Mouse (Mus musculus): ENCODE data around the gene Nxpe5. TPM values are rescaled to one million over a fixed set of nuclear protein-coding genes. Genes with fewer than 3 reads are reported as not detected.

Nxpe5 gene
- polyA plus RNA-seq, 1 experiment from 2014 or later = not detected

- H3K4me1 ChIP-seq (ENCODE audit: control insufficient read depth, insufficient read depth, low read length) = peaks cover 39% of the 10 kb centered on the region
- H3K4me2 ChIP-seq (ENCODE audit: low read depth) = peak overlapping the region; percentile 58
- H3K9ac ChIP-seq (ENCODE audit: low read length) = peak overlapping the region; percentile 45
- H3K4me3 ChIP-seq (ENCODE audit: low read depth, low read length) = peak overlapping the region; percentile 29
- ATAC-seq (ENCODE audit: insufficient read depth, low FRiP score, low TSS enrichment) (no peak), DNase-seq (ENCODE audit: low spot score) (peak; percentile 42)
- 18% methylated on average over 41 of the region's 41 CpGs for WGBS
- no peaks in the 10 kb centered on the region for H3K9me3 ChIP-seq (ENCODE audit: control insufficient read depth, low read length)
- H3K36me3 ChIP-seq (ENCODE audit: control insufficient read depth, insufficient read depth, low read length) = peaks cover 4% of the 10 kb centered on the region
- H3K27ac ChIP-seq (ENCODE audit: low read depth, low read length) = peak overlapping the region; percentile 20; the same call in 1 of the 2 replicates
- H3K27me3 ChIP-seq (ENCODE audit: control insufficient read depth, insufficient read depth, low read length) = no peaks in the 10 kb centered on the region
Observed at GRCm38 (mm10) chr5:138275216-138276050, 49.7 kb downstream of the Nxpe5 start.

- Histone ChIP-seq H3K4me1 (ENCODE audit: control insufficient read depth, insufficient read depth, low read length) (peaks cover 36% of the 10 kb centered on the region), H3K9me3 (ENCODE audit: control insufficient read depth, low read length) (no peaks in the 10 kb centered on the region), H3K27me3 (ENCODE audit: control insufficient read depth, insufficient read depth, low read length) (no peaks in the 10 kb centered on the region), H3K36me3 (ENCODE audit: control insufficient read depth, insufficient read depth, low read length) (peaks cover 4% of the 10 kb centered on the region), H3K4me3 (ENCODE audit: low read depth, low read length) (peak overlapping the region; percentile 67), H3K27ac (ENCODE audit: low read depth, low read length) (peak overlapping the region; percentile 39; the same call in 1 of the 2 replicates), H3K9ac (ENCODE audit: low read length) (no peak overlapping the region), H3K4me2 (ENCODE audit: low read depth) (peak overlapping the region; percentile 54)
- no peak for DNase-seq (ENCODE audit: low spot score)
- ATAC-seq (ENCODE audit: insufficient read depth, low FRiP score, low TSS enrichment) = no peak
- 88% methylated on average over 7 of the region's 7 CpGs for WGBS
Observed at GRCm38 (mm10) chr5:138277994-138278393, 52.3 kb downstream of the Nxpe5 start.

GRCm38 (mm10) chr5:138279585-138280424, 54.1 kb downstream of the Nxpe5 start, which contains the start of the genes Gm43720, Gpc2 and Stag3:
Gene Gm43720 (minus strand): TSS chr5:138279958.
Gene Gpc2 (minus strand): TSS chr5:138280005.
Gene Stag3 (plus strand): TSS chr5:138280240.
- Histone ChIP-seq H3K4me2 (ENCODE audit: low read depth) (peak within 1 kb of the TSS; percentile 54), H3K9ac (ENCODE audit: low read length) (peak within 1 kb of the TSS; percentile 77), H3K4me3 (ENCODE audit: low read depth, low read length) (peak within 1 kb of the TSS; percentile 67), H3K9me3 (ENCODE audit: control insufficient read depth, low read length) (no peaks in the 10 kb centered on the region), H3K36me3 (ENCODE audit: control insufficient read depth, insufficient read depth, low read length) (peaks cover 4% of the 10 kb centered on the region), H3K27ac (ENCODE audit: low read depth, low read length) (peak within 1 kb of the TSS; percentile 63; the same call in 1 of the 2 replicates), H3K27me3 (ENCODE audit: control insufficient read depth, insufficient read depth, low read length) (no peaks in the 10 kb centered on the region), H3K4me1 (ENCODE audit: control insufficient read depth, insufficient read depth, low read length) (peaks cover 35% of the 10 kb centered on the region)
- peak; percentile 98 for ATAC-seq (ENCODE audit: insufficient read depth, low FRiP score, low TSS enrichment)
- WGBS = under 1% methylated on average over 52 of the region's 56 CpGs
- DNase-seq (ENCODE audit: low spot score) = peak; percentile 99

- H3K9me3 ChIP-seq (ENCODE audit: control insufficient read depth, low read length) = no peaks in the 10 kb centered on the region
- H3K4me2 ChIP-seq (ENCODE audit: low read depth) = no peak overlapping the region
- no peaks in the 10 kb centered on the region for H3K27me3 ChIP-seq (ENCODE audit: control insufficient read depth, insufficient read depth, low read length)
- ATAC-seq (ENCODE audit: insufficient read depth, low FRiP score, low TSS enrichment) (no peak), DNase-seq (ENCODE audit: low spot score) (no peak)
- no peak overlapping the region for H3K27ac ChIP-seq (ENCODE audit: low read depth, low read length)
- no peak overlapping the region for H3K9ac ChIP-seq (ENCODE audit: low read length)
- H3K4me3 ChIP-seq (ENCODE audit: low read depth, low read length) = peak overlapping the region; percentile 67; the same call in 1 of the 2 replicates
- 24% methylated on average over 26 of the region's 26 CpGs for WGBS
- H3K4me1 ChIP-seq (ENCODE audit: control insufficient read depth, insufficient read depth, low read length) = peaks cover 30% of the 10 kb centered on the region
- H3K36me3 ChIP-seq (ENCODE audit: control insufficient read depth, insufficient read depth, low read length) = peaks cover 4% of the 10 kb centered on the region
Observed at GRCm38 (mm10) chr5:138280425-138280768, 54.7 kb downstream of the Nxpe5 start.

- whole genome bisulfite sequencing = 95% methylated on average over 15 of the region's 15 CpGs
- no peaks in the 10 kb centered on the region for H3K27me3 ChIP-seq (ENCODE audit: control insufficient read depth, insufficient read depth, low read length)
Observed at GRCm38 (mm10) chr5:138280829-138281228, 55.1 kb downstream of the Nxpe5 start.

GRCm38 (mm10) chr5:138281798-138282197, 56.1 kb downstream of the Nxpe5 start:
- Histone ChIP-seq H3K9ac (ENCODE audit: low read length) (no peak overlapping the region), H3K4me2 (ENCODE audit: low read depth) (no peak overlapping the region), H3K27ac (ENCODE audit: low read depth, low read length) (no peak overlapping the region), H3K9me3 (ENCODE audit: control insufficient read depth, low read length) (no peaks in the 10 kb centered on the region), H3K4me1 (ENCODE audit: control insufficient read depth, insufficient read depth, low read length) (peaks cover 20% of the 10 kb centered on the region), H3K27me3 (ENCODE audit: control insufficient read depth, insufficient read depth, low read length) (no peaks in the 10 kb centered on the region), H3K36me3 (ENCODE audit: control insufficient read depth, insufficient read depth, low read length) (peaks cover 2% of the 10 kb centered on the region), H3K4me3 (ENCODE audit: low read depth, low read length) (no peak overlapping the region)
- ATAC-seq (ENCODE audit: insufficient read depth, low FRiP score, low TSS enrichment) = no peak
- 76% methylated on average over 2 of the region's 2 CpGs for WGBS
- DNase-seq (ENCODE audit: low spot score) = no peak

More at GRCm38 (mm10) chr5:138280829-138281228, 55.1 kb downstream of the Nxpe5 start:
- ATAC-seq (ENCODE audit: insufficient read depth, low FRiP score, low TSS enrichment) (no peak), DNase-seq (ENCODE audit: low spot score) (no peak)
- H3K27ac ChIP-seq (ENCODE audit: low read depth, low read length) = no peak overlapping the region
- no peak overlapping the region for H3K9ac ChIP-seq (ENCODE audit: low read length)
- H3K4me3 ChIP-seq (ENCODE audit: low read depth, low read length) = no peak overlapping the region
- peaks cover 4% of the 10 kb centered on the region for H3K36me3 ChIP-seq (ENCODE audit: control insufficient read depth, insufficient read depth, low read length)
- H3K9me3 ChIP-seq (ENCODE audit: control insufficient read depth, low read length) = no peaks in the 10 kb centered on the region
- H3K4me2 ChIP-seq (ENCODE audit: low read depth) = no peak overlapping the region
- peaks cover 28% of the 10 kb centered on the region for H3K4me1 ChIP-seq (ENCODE audit: control insufficient read depth, insufficient read depth, low read length)

- DNase-seq (ENCODE audit: low spot score) (no peak), ATAC-seq (ENCODE audit: insufficient read depth, low FRiP score, low TSS enrichment) (no peak)
- Histone ChIP-seq H3K27me3 (ENCODE audit: control insufficient read depth, insufficient read depth, low read length) (no peaks in the 10 kb centered on the region), H3K27ac (ENCODE audit: low read depth, low read length) (no peak overlapping the region), H3K4me1 (ENCODE audit: control insufficient read depth, insufficient read depth, low read length) (peaks cover 3% of the 10 kb centered on the region; the same call in 1 of the 2 replicates), H3K4me2 (ENCODE audit: low read depth) (no peak overlapping the region), H3K36me3 (ENCODE audit: control insufficient read depth, insufficient read depth, low read length) (no peaks in the 10 kb centered on the region), H3K4me3 (ENCODE audit: low read depth, low read length) (no peak overlapping the region), H3K9me3 (ENCODE audit: control insufficient read depth, low read length) (no peaks in the 10 kb centered on the region), H3K9ac (ENCODE audit: low read length) (no peak overlapping the region)
- WGBS = 65% methylated on average over 1 of the region's 1 CpGs
Observed at GRCm38 (mm10) chr5:138283540-138283939, 57.8 kb downstream of the Nxpe5 start.

- no peak overlapping the region for H3K9ac ChIP-seq (ENCODE audit: low read length)
- H3K4me2 ChIP-seq (ENCODE audit: low read depth) = no peak overlapping the region
- no peaks in the 10 kb centered on the region for H3K36me3 ChIP-seq (ENCODE audit: control insufficient read depth, insufficient read depth, low read length)
- 75% methylated on average over 3 of the region's 3 CpGs for WGBS
- H3K27ac ChIP-seq (ENCODE audit: low read depth, low read length) = no peak overlapping the region
- H3K4me1 ChIP-seq (ENCODE audit: control insufficient read depth, insufficient read depth, low read length) = no peaks in the 10 kb centered on the region
- H3K27me3 ChIP-seq (ENCODE audit: control insufficient read depth, insufficient read depth, low read length) = no peaks in the 10 kb centered on the region
- DNase-seq (ENCODE audit: low spot score) (no peak), ATAC-seq (ENCODE audit: insufficient read depth, low FRiP score, low TSS enrichment) (no peak)
- H3K9me3 ChIP-seq (ENCODE audit: control insufficient read depth, low read length) = no peaks in the 10 kb centered on the region
- H3K4me3 ChIP-seq (ENCODE audit: low read depth, low read length) = no peak overlapping the region
Observed at GRCm38 (mm10) chr5:138287861-138288260, 62.2 kb downstream of the Nxpe5 start.

Measured in neural tube, embryonic 11.5 days (tissue).